Mouse (Mus musculus) ES-Bruce4 (cell line): ENCODE measurements at regions not wholly inside any gene's neighbourhood (a gene's known extent, or its start where the extent isn't known, plus 50 kb on each side); places are given as distances from the start of the nearest gene placed in this dataset.

Experiments
- H3K27ac ChIP-seq: 2 replicates; pipeline ENCODE4 v1.5.1; 2012; ENCODE audit warnings: low read length, inconsistent platforms; ENCODE audit not compliant: insufficient read depth
- H3K27me3 ChIP-seq: 2 replicates; pipeline ENCODE4 v1.6.1; 2012; ENCODE audit warnings: mild to moderate bottlenecking, low read length, inconsistent platforms; ENCODE audit not compliant: control insufficient read depth, poor library complexity, insufficient read depth, severe bottlenecking
- H3K36me3 ChIP-seq: 2 replicates; pipeline ENCODE4 v1.6.1; 2012; ENCODE audit warnings: inconsistent platforms, mild to moderate bottlenecking, low read length, moderate library complexity; ENCODE audit not compliant: control insufficient read depth, poor library complexity, insufficient read depth, severe bottlenecking
- H3K4me1 ChIP-seq: one replicate; pipeline ENCODE4 v1.8.1; 2011; ENCODE audit warnings: low read length; ENCODE audit not compliant: control insufficient read depth, insufficient read depth
- H3K4me3 ChIP-seq: 2 replicates; pipeline ENCODE4 v1.5.1; 2011; ENCODE audit warnings: low read depth, mild to moderate bottlenecking, low read length
- H3K9ac ChIP-seq: 2 replicates; pipeline ENCODE4 v1.6.1; 2012; ENCODE audit warnings: low read depth, mild to moderate bottlenecking, inconsistent platforms; ENCODE audit not compliant: poor library complexity, severe bottlenecking
- H3K9me3 ChIP-seq: replicated peaks from 2 replicates; pipeline ENCODE4 v1.6.1; 2012; ENCODE audit warnings: mild to moderate bottlenecking, low read length, inconsistent platforms; ENCODE audit not compliant: control insufficient read depth, poor library complexity, insufficient read depth, severe bottlenecking
- CTCF ChIP-seq: IDR thresholded peaks from one replicate; pipeline ENCODE4 v1.8.1; 2011; ENCODE audit warnings: low read depth, low read length
- EP300 ChIP-seq: IDR thresholded peaks from 2 replicates; pipeline ENCODE4 v1.6.1; 2011; ENCODE audit warnings: low read depth, low read length; ENCODE audit not compliant: insufficient read depth
- POLR2A ChIP-seq: IDR thresholded peaks from one replicate; pipeline ENCODE4 v1.8.1; 2011; ENCODE audit warnings: low read length; ENCODE audit not compliant: insufficient read depth

GRCm38 (mm10) chr17:4767947-4768522 is 226.1 kb upstream of the Arid1b start:
- no peaks in the 10 kb centered on the region for H3K4me1 ChIP-seq
- H3K9me3 ChIP-seq: no peaks in the 10 kb centered on the region
- H3K36me3 ChIP-seq: no peaks in the 10 kb centered on the region
- no peak overlapping the region for H3K9ac ChIP-seq
- no peak overlapping the region for H3K27ac ChIP-seq
- TF ChIP-seq POLR2A (no peak), CTCF (no peak), EP300 (no peak)
- no peak overlapping the region for H3K4me3 ChIP-seq
- H3K27me3 ChIP-seq: no peaks in the 10 kb centered on the region

GRCm38 (mm10) chr17:4769284-4769683 is 224.8 kb upstream of the Arid1b start:
- H3K27me3 ChIP-seq: no peaks in the 10 kb centered on the region
- no peak overlapping the region for H3K4me3 ChIP-seq
- no peaks in the 10 kb centered on the region for H3K9me3 ChIP-seq
- H3K4me1 ChIP-seq: no peaks in the 10 kb centered on the region
- no peak overlapping the region for H3K9ac ChIP-seq
- H3K36me3 ChIP-seq: no peaks in the 10 kb centered on the region
- TF ChIP-seq CTCF: no peak
- H3K27ac ChIP-seq: no peak overlapping the region

GRCm38 (mm10) chr17:4770052-4770451 is 224.1 kb upstream of the Arid1b start:
- no peaks in the 10 kb centered on the region for H3K27me3 ChIP-seq
- TF ChIP-seq EP300 (no peak), POLR2A (no peak), CTCF (no peak)
- H3K4me3 ChIP-seq: no peak overlapping the region
- no peak overlapping the region for H3K27ac ChIP-seq
- H3K36me3 ChIP-seq: no peaks in the 10 kb centered on the region
- H3K9ac ChIP-seq: no peak overlapping the region
- H3K4me1 ChIP-seq: no peaks in the 10 kb centered on the region
- no peaks in the 10 kb centered on the region for H3K9me3 ChIP-seq

- no peaks in the 10 kb centered on the region for H3K9me3 ChIP-seq
- no peak overlapping the region for H3K9ac ChIP-seq
- TF ChIP-seq CTCF (peak; percentile 83), POLR2A (no peak), EP300 (no peak)
- no peaks in the 10 kb centered on the region for H3K36me3 ChIP-seq
- H3K4me3 ChIP-seq: no peak overlapping the region
- H3K27ac ChIP-seq: no peak overlapping the region
- no peaks in the 10 kb centered on the region for H3K4me1 ChIP-seq
- H3K27me3 ChIP-seq: no peaks in the 10 kb centered on the region
Measured at GRCm38 (mm10) chr17:4778161-4778560, 216.0 kb upstream of the Arid1b start.

- H3K9ac ChIP-seq: no peak overlapping the region
- no peak overlapping the region for H3K27ac ChIP-seq
- no peak for TF ChIP-seq EP300
- TF ChIP-seq CTCF: no peak
- TF ChIP-seq POLR2A: no peak
- no peaks in the 10 kb centered on the region for H3K4me1 ChIP-seq
- H3K36me3 ChIP-seq: no peaks in the 10 kb centered on the region
- H3K27me3 ChIP-seq: no peaks in the 10 kb centered on the region
- H3K4me3 ChIP-seq: no peak overlapping the region
- no peaks in the 10 kb centered on the region for H3K9me3 ChIP-seq
Measured at GRCm38 (mm10) chr17:4779017-4779416, 215.1 kb upstream of the Arid1b start.

- Histone ChIP-seq H3K27ac (no peak overlapping the region), H3K27me3 (no peaks in the 10 kb centered on the region), H3K36me3 (no peaks in the 10 kb centered on the region), H3K9ac (no peak overlapping the region), H3K4me1 (no peaks in the 10 kb centered on the region), H3K9me3 (no peaks in the 10 kb centered on the region), H3K4me3 (no peak overlapping the region)
- TF ChIP-seq EP300: no peak
- TF ChIP-seq CTCF: no peak
- no peak for TF ChIP-seq POLR2A
Measured at GRCm38 (mm10) chr17:4781586-4781985, 212.5 kb upstream of the Arid1b start.
